Mouse (Mus musculus): ENCODE measurements around the gene Chd6. TPM values are rescaled to one million over a fixed set of nuclear protein-coding genes. Genes with fewer than 3 reads are reported as not detected.

Gene Chd6
- polyA plus RNA-seq, 1 experiment from 2014 or later: 28.5 TPM

GRCm38 (mm10) chr2:160925203-160925602 lies 183.7 kb downstream of the Chd6 start:
- 75% methylated on average over 9 of the region's 9 CpGs for WGBS
- DNase-seq (ENCODE audit: low spot score) (no peak), ATAC-seq (replicated peaks; ENCODE audit: low FRiP score, low TSS enrichment, low read depth) (no peak)
- H3K4me2 ChIP-seq (ENCODE audit: low read length): no peak overlapping the region
- no peak overlapping the region for H3K27ac ChIP-seq (ENCODE audit: low read depth)
- H3K9me3 ChIP-seq (ENCODE audit: control insufficient read depth, low read length): no peaks in the 10 kb centered on the region
- no peak overlapping the region for H3K9ac ChIP-seq (ENCODE audit: low read length)
- H3K27me3 ChIP-seq (replicated peaks; ENCODE audit: control insufficient read depth, insufficient read depth, low read length): no peaks in the 10 kb centered on the region
- no peaks in the 10 kb centered on the region for H3K36me3 ChIP-seq (ENCODE audit: control insufficient read depth, insufficient read depth, low read length)
- 0 out of 2 replicates have a peak, but pooled peaks cover 5% of the 10 kb centered on the region for H3K4me1 ChIP-seq (replicated peaks; ENCODE audit: control insufficient read depth, insufficient read depth, low read length)
- no peak overlapping the region for H3K4me3 ChIP-seq (ENCODE audit: low read depth, low read length)

GRCm38 (mm10) chr2:160921285-160921684 lies 187.6 kb downstream of the Chd6 start:
- no peak for DNase-seq (ENCODE audit: low spot score)

GRCm38 (mm10) chr2:160918930-160919215 lies 190.0 kb downstream of the Chd6 start:
- Histone ChIP-seq H3K9me3 (ENCODE audit: control insufficient read depth, low read length) (no peaks in the 10 kb centered on the region), H3K27me3 (replicated peaks; ENCODE audit: control insufficient read depth, insufficient read depth, low read length) (no peaks in the 10 kb centered on the region), H3K4me2 (ENCODE audit: low read length) (no peak overlapping the region), H3K9ac (ENCODE audit: low read length) (no peak overlapping the region), H3K4me3 (ENCODE audit: low read depth, low read length) (no peak overlapping the region), H3K4me1 (replicated peaks; ENCODE audit: control insufficient read depth, insufficient read depth, low read length) (peaks cover 15% of the 10 kb centered on the region), H3K36me3 (ENCODE audit: control insufficient read depth, insufficient read depth, low read length) (no peaks in the 10 kb centered on the region), H3K27ac (ENCODE audit: low read depth) (no peak overlapping the region)
- WGBS: 71% methylated on average over 2 of the region's 2 CpGs
- DNase-seq (ENCODE audit: low spot score) (no peak), ATAC-seq (replicated peaks; ENCODE audit: low FRiP score, low TSS enrichment, low read depth) (no peak)

More at GRCm38 (mm10) chr2:160921285-160921684, 187.6 kb downstream of the Chd6 start:
- Histone ChIP-seq H3K4me2 (ENCODE audit: low read length) (no peak overlapping the region; the same call in 1 of the 2 replicates), H3K36me3 (ENCODE audit: control insufficient read depth, insufficient read depth, low read length) (no peaks in the 10 kb centered on the region), H3K9me3 (ENCODE audit: control insufficient read depth, low read length) (no peaks in the 10 kb centered on the region), H3K27me3 (replicated peaks; ENCODE audit: control insufficient read depth, insufficient read depth, low read length) (no peaks in the 10 kb centered on the region), H3K9ac (ENCODE audit: low read length) (no peak overlapping the region), H3K4me3 (ENCODE audit: low read depth, low read length) (no peak overlapping the region), H3K4me1 (replicated peaks; ENCODE audit: control insufficient read depth, insufficient read depth, low read length) (0 out of 2 replicates have a peak, but pooled peaks cover 5% of the 10 kb centered on the region), H3K27ac (ENCODE audit: low read depth) (no peak overlapping the region)
- peak; percentile 61 for ATAC-seq (replicated peaks; ENCODE audit: low FRiP score, low TSS enrichment, low read depth)
- 61% methylated on average over 6 of the region's 7 CpGs for WGBS

- WGBS: 70% methylated on average over 8 of the region's 8 CpGs
These were observed 190.5 kb downstream of the Chd6 start for GRCm38 (mm10) chr2:160918154-160918929.

GRCm38 (mm10) chr2:160917313-160917712 lies 191.6 kb downstream of the Chd6 start:
- no peak for ATAC-seq (replicated peaks; ENCODE audit: low FRiP score, low TSS enrichment, low read depth)
- H3K27ac ChIP-seq (ENCODE audit: low read depth): no peak overlapping the region
- no peaks in the 10 kb centered on the region for H3K36me3 ChIP-seq (ENCODE audit: control insufficient read depth, insufficient read depth, low read length)
- H3K4me3 ChIP-seq (ENCODE audit: low read depth, low read length): no peak overlapping the region
- H3K27me3 ChIP-seq (replicated peaks; ENCODE audit: control insufficient read depth, insufficient read depth, low read length): 0 out of 2 replicates have a peak, but pooled peaks cover 7% of the 10 kb centered on the region
- DNase-seq (ENCODE audit: low spot score): no peak
- 95% methylated on average over 3 of the region's 3 CpGs for WGBS
- no peak overlapping the region for H3K4me2 ChIP-seq (ENCODE audit: low read length)
- H3K4me1 ChIP-seq (replicated peaks; ENCODE audit: control insufficient read depth, insufficient read depth, low read length): peaks cover 15% of the 10 kb centered on the region
- no peak overlapping the region for H3K9ac ChIP-seq (ENCODE audit: low read length)
- no peaks in the 10 kb centered on the region for H3K9me3 ChIP-seq (ENCODE audit: control insufficient read depth, low read length)

More at GRCm38 (mm10) chr2:160918154-160918929, 190.5 kb downstream of the Chd6 start:
- no peaks in the 10 kb centered on the region for H3K27me3 ChIP-seq (replicated peaks; ENCODE audit: control insufficient read depth, insufficient read depth, low read length)
- DNase-seq (ENCODE audit: low spot score) (no peak), ATAC-seq (replicated peaks; ENCODE audit: low FRiP score, low TSS enrichment, low read depth) (no peak)
- H3K9me3 ChIP-seq (ENCODE audit: control insufficient read depth, low read length): no peaks in the 10 kb centered on the region
- H3K36me3 ChIP-seq (ENCODE audit: control insufficient read depth, insufficient read depth, low read length): no peaks in the 10 kb centered on the region
- no peak overlapping the region for H3K4me3 ChIP-seq (ENCODE audit: low read depth, low read length)
- H3K27ac ChIP-seq (ENCODE audit: low read depth): no peak overlapping the region
- H3K9ac ChIP-seq (ENCODE audit: low read length): no peak overlapping the region
- H3K4me2 ChIP-seq (ENCODE audit: low read length): no peak overlapping the region
- H3K4me1 ChIP-seq (replicated peaks; ENCODE audit: control insufficient read depth, insufficient read depth, low read length): peaks cover 15% of the 10 kb centered on the region

GRCm38 (mm10) chr2:160916714-160917113 lies 192.2 kb downstream of the Chd6 start:
- Histone ChIP-seq H3K4me3 (ENCODE audit: low read depth, low read length) (no peak overlapping the region), H3K36me3 (ENCODE audit: control insufficient read depth, insufficient read depth, low read length) (no peaks in the 10 kb centered on the region), H3K9ac (ENCODE audit: low read length) (no peak overlapping the region), H3K27me3 (replicated peaks; ENCODE audit: control insufficient read depth, insufficient read depth, low read length) (peaks cover 10% of the 10 kb centered on the region), H3K4me2 (ENCODE audit: low read length) (no peak overlapping the region), H3K9me3 (ENCODE audit: control insufficient read depth, low read length) (no peaks in the 10 kb centered on the region), H3K27ac (ENCODE audit: low read depth) (peak overlapping the region; percentile 54; the same call in 1 of the 2 replicates), H3K4me1 (replicated peaks; ENCODE audit: control insufficient read depth, insufficient read depth, low read length) (peaks cover 12% of the 10 kb centered on the region)
- WGBS: 87% methylated on average over 8 of the region's 8 CpGs
- DNase-seq (ENCODE audit: low spot score) (no peak), ATAC-seq (replicated peaks; ENCODE audit: low FRiP score, low TSS enrichment, low read depth) (no peak)

GRCm38 (mm10) chr2:160915821-160916610 lies 192.9 kb downstream of the Chd6 start:
- Histone ChIP-seq H3K4me1 (replicated peaks; ENCODE audit: control insufficient read depth, insufficient read depth, low read length) (peaks cover 13% of the 10 kb centered on the region), H3K9ac (ENCODE audit: low read length) (no peak overlapping the region), H3K36me3 (ENCODE audit: control insufficient read depth, insufficient read depth, low read length) (no peaks in the 10 kb centered on the region), H3K27me3 (replicated peaks; ENCODE audit: control insufficient read depth, insufficient read depth, low read length) (peaks cover 13% of the 10 kb centered on the region), H3K4me2 (ENCODE audit: low read length) (no peak overlapping the region), H3K27ac (ENCODE audit: low read depth) (peak overlapping the region; percentile 78), H3K9me3 (ENCODE audit: control insufficient read depth, low read length) (no peaks in the 10 kb centered on the region), H3K4me3 (ENCODE audit: low read depth, low read length) (no peak overlapping the region)
- no peak for ATAC-seq (replicated peaks; ENCODE audit: low FRiP score, low TSS enrichment, low read depth)
- DNase-seq (ENCODE audit: low spot score): no peak
- 50% methylated on average over 13 of the region's 13 CpGs for WGBS

GRCm38 (mm10) chr2:160914656-160915055 lies 194.2 kb downstream of the Chd6 start:
- H3K27ac ChIP-seq (ENCODE audit: low read depth): peak overlapping the region; percentile 78
- no peak for ATAC-seq (replicated peaks; ENCODE audit: low FRiP score, low TSS enrichment, low read depth)
- no peak for DNase-seq (ENCODE audit: low spot score)

More at GRCm38 (mm10) chr2:160914656-160915055, 194.2 kb downstream of the Chd6 start:
- H3K4me3 ChIP-seq (ENCODE audit: low read depth, low read length): no peak overlapping the region
- H3K4me2 ChIP-seq (ENCODE audit: low read length): no peak overlapping the region
- 62% methylated on average over 9 of the region's 9 CpGs for WGBS
- H3K36me3 ChIP-seq (ENCODE audit: control insufficient read depth, insufficient read depth, low read length): no peaks in the 10 kb centered on the region
- no peaks in the 10 kb centered on the region for H3K9me3 ChIP-seq (ENCODE audit: control insufficient read depth, low read length)
- H3K4me1 ChIP-seq (replicated peaks; ENCODE audit: control insufficient read depth, insufficient read depth, low read length): peaks cover 13% of the 10 kb centered on the region
- H3K27me3 ChIP-seq (replicated peaks; ENCODE audit: control insufficient read depth, insufficient read depth, low read length): peaks cover 15% of the 10 kb centered on the region
- H3K9ac ChIP-seq (ENCODE audit: low read length): 0 out of 2 replicates have a peak overlapping the region, but pooled peaks have one; percentile 3

All from intestine, embryonic 14.5 days (tissue).